In the genomic region with DNA sequence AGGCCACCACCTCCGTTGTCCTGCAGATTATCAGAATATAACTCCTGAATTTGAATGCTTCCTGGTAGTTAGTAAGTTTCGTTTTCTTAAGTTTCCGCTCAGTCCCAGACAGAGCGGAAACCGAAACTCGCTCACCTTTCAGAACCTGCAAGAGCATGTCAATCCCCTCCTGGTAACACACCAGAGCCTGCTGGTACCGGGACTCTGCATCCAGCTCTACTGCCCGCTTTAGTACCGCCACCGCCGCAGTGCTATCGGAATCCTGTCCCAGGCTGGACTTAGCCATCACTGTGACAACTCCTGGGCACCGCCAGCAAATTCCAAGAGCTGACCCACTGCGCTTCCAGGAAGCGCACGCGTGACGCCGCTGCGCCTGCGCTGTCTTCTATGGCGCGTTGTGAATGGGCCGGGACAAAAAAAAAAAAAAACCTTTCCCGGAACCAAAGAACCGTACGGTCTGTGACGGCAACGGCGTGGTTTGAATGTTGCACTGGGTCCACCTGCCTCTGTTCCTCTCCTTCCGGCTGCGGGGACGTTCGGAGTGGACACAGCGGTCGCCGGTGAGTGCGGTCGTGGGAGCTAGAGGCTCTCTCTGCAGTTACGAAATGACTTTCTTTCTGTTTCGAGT, we compare ENCODE assay signal across 8 mouse cellular contexts. TPM values are rescaled to one million over a fixed set of nuclear protein-coding genes. Genes with fewer than 3 reads are reported as not detected.
A peak's percentile ranks its signal among the peaks of the same experiment; 100 is the strongest.
DNase-seq lines count a peak whose midpoint lies in the region; ATAC-seq and TF ChIP-seq lines count a peak whose summit lies in the region.

A gene (minus strand): TSS at position 387 of the 628 bp plus-strand sequence.
A gene (plus strand): TSS at position 453 of the 628 bp plus-strand sequence.

- peak within 1 kb of the TSS; percentile 95 for H3K27ac ChIP-seq in bone marrow, adult 2 months (ENCODE audit: control insufficient read depth, insufficient read depth, low read depth, low read length, poor library complexity)
- H3K27ac ChIP-seq in embryonic facial prominence, embryonic 15.5 days (replicated peaks) = peak within 1 kb of the TSS; percentile 89
- H3K27ac ChIP-seq in limb, embryonic 14.5 days (replicated peaks; ENCODE audit: low read depth, low read length) = peak within 1 kb of the TSS; percentile 79
- peak within 1 kb of the TSS; percentile 47 for H3K27ac ChIP-seq in midbrain, postnatal 0 days (ENCODE audit: low read depth, low read length)

- peak within 1 kb of the TSS; percentile 64 for H3K9ac ChIP-seq in embryonic facial prominence, embryonic 15.5 days
- peak within 1 kb of the TSS; percentile 70 for H3K9ac ChIP-seq in limb, embryonic 14.5 days (ENCODE audit: low read depth, low read length, severe bottlenecking)
- H3K9ac ChIP-seq in midbrain, postnatal 0 days (replicated peaks; ENCODE audit: low read length, poor library complexity, severe bottlenecking) = peak within 1 kb of the TSS; percentile 51

- H3K4me3 ChIP-seq in bone marrow, adult 2 months (replicated peaks; ENCODE audit: control insufficient read depth, low read depth, low read length) = peak within 1 kb of the TSS; percentile 98
- H3K4me3 ChIP-seq in embryonic facial prominence, embryonic 15.5 days (replicated peaks) = peak within 1 kb of the TSS; percentile 78
- H3K4me3 ChIP-seq in limb, embryonic 14.5 days (replicated peaks; ENCODE audit: low read length) = peak within 1 kb of the TSS; percentile 67
- peak within 1 kb of the TSS; percentile 62 for H3K4me3 ChIP-seq in midbrain, postnatal 0 days (ENCODE audit: low read depth, low read length)

- H3K9me3 ChIP-seq in embryonic facial prominence, embryonic 15.5 days (replicated peaks) = no peaks in the 10 kb centered on the region
- no peaks in the 10 kb centered on the region for H3K9me3 ChIP-seq in limb, embryonic 14.5 days (ENCODE audit: control insufficient read depth, low read length)
- no peaks in the 10 kb centered on the region for H3K9me3 ChIP-seq in midbrain, postnatal 0 days (ENCODE audit: low read length)

- under 1% methylated on average over 41 of the region's 41 CpGs for WGBS in bone marrow, adult 2 months
- under 1% methylated on average over 41 of the region's 41 CpGs for WGBS in embryonic facial prominence, embryonic 15.5 days
- under 1% methylated on average over 41 of the region's 41 CpGs for WGBS in limb, embryonic 14.5 days
- under 1% methylated on average over 41 of the region's 41 CpGs for WGBS in midbrain, postnatal 0 days

- H3K36me3 ChIP-seq in embryonic facial prominence, embryonic 15.5 days = peaks cover 13% of the 10 kb centered on the region
- peaks cover 7% of the 10 kb centered on the region for H3K36me3 ChIP-seq in limb, embryonic 14.5 days (ENCODE audit: control insufficient read depth, insufficient read depth, low read length)
- H3K36me3 ChIP-seq in midbrain, postnatal 0 days (ENCODE audit: insufficient read depth, low read length) = peaks cover 9% of the 10 kb centered on the region

- DNase-seq in 416B (ENCODE audit: low read depth) = peak; percentile 92
- DNase-seq in heart, adult 8-10 months (ENCODE audit: low spot score) = peak; percentile 90
- peak; percentile 93 for DNase-seq in kidney, adult 9 months
- DNase-seq in limb, embryonic 14.5 days (ENCODE audit: low spot score) = peak; percentile 94
- DNase-seq in midbrain, postnatal 0 days (ENCODE audit: low spot score) = peak; percentile 96
- DNase-seq in spleen, postnatal 14 days (ENCODE audit: low spot score in 2 of 2) = peak; percentile 78 to 80

- no peaks in the 10 kb centered on the region for H3K27me3 ChIP-seq in embryonic facial prominence, embryonic 15.5 days
- no peaks in the 10 kb centered on the region for H3K27me3 ChIP-seq in limb, embryonic 14.5 days (ENCODE audit: control insufficient read depth, insufficient read depth, low read length)
- no peaks in the 10 kb centered on the region for H3K27me3 ChIP-seq in midbrain, postnatal 0 days (ENCODE audit: insufficient read depth, low read length)

- H3K4me2 ChIP-seq in embryonic facial prominence, embryonic 15.5 days (replicated peaks) = peak within 1 kb of the TSS; percentile 71
- peak within 1 kb of the TSS; percentile 82 for H3K4me2 ChIP-seq in limb, embryonic 14.5 days (replicated peaks; ENCODE audit: low read depth, low read length, severe bottlenecking)
- peak within 1 kb of the TSS; percentile 78 for H3K4me2 ChIP-seq in midbrain, postnatal 0 days (ENCODE audit: low read depth, low read length, poor library complexity, severe bottlenecking)

- TF ChIP-seq POLR2A in bone marrow, adult 2 months (IDR thresholded peaks at IDR 0.05; ENCODE audit: borderline replicate concordance, control insufficient read depth, low read depth, low read length) = peak; percentile 80; the same call in 1 of the 2 replicates
- TF ChIP-seq POLR2A in limb, embryonic 14.5 days (IDR thresholded peaks at IDR 0.05; ENCODE audit: borderline replicate concordance, extremely low read depth, insufficient read depth, insufficient read length) = peak; percentile 64; the same call in 1 of the 2 replicates

- peak; percentile 15; the same call in 1 of the 2 replicates for TF ChIP-seq CTCF in bone marrow, adult 2 months (IDR thresholded peaks at IDR 0.05; ENCODE audit: control insufficient read depth, insufficient read depth, low read length)
- no peak for TF ChIP-seq CTCF in midbrain, postnatal 0 days (IDR thresholded peaks at IDR 0.05)

- peak; percentile 89 for ATAC-seq in embryonic facial prominence, embryonic 15.5 days (ENCODE audit: insufficient number of reproducible peaks, low FRiP score, low TSS enrichment, low read depth)
- ATAC-seq in limb, embryonic 14.5 days (ENCODE audit: low FRiP score, low read depth) = peak; percentile 96
- peak; percentile 94 for ATAC-seq in midbrain, postnatal 0 days (ENCODE audit: low FRiP score)

- peaks cover 1% of the 10 kb centered on the region; the same call in 1 of the 2 replicates for H3K4me1 ChIP-seq in bone marrow, adult 2 months (ENCODE audit: control insufficient read depth, insufficient read depth, low read length)
- H3K4me1 ChIP-seq in embryonic facial prominence, embryonic 15.5 days = peaks cover 17% of the 10 kb centered on the region
- peaks cover 13% of the 10 kb centered on the region for H3K4me1 ChIP-seq in limb, embryonic 14.5 days (ENCODE audit: control insufficient read depth, insufficient read depth, low read length)
- peaks cover 7% of the 10 kb centered on the region; the same call in 1 of the 2 replicates for H3K4me1 ChIP-seq in midbrain, postnatal 0 days (ENCODE audit: insufficient read depth, low read length)

RNA-seq across cellular contexts. Expression of the first gene that starts in this region (rescaled TPM):
- 14.1 and 15.3 TPM in 2 replicates for polyA plus RNA-seq in bone marrow, adult 2 months (2011; ENCODE audit: insufficient read depth, insufficient read length, low replicate concordance, missing spikeins)
- polyA plus RNA-seq in embryonic facial prominence, embryonic 15.5 days (2015; fragmentation: Nextera tagmentation; extraction: Ambion mirVana) = 23.5 and 23.8 TPM in 2 replicates
- 1 to 10 TPM; 2.9 to 4.1 (median 3.5) TPM for total RNA-seq in heart, adult 8-10 months (2022)
- polyA plus RNA-seq in limb, embryonic 14.5 days (2012; rRNA removed) = 22.1 and 30.5 TPM in 2 replicates
- polyA plus RNA-seq in limb, embryonic 14.5 days (2014; fragmentation: Nextera tagmentation; extraction: Ambion mirVana) = 26.8 and 27.6 TPM in 2 replicates
- total RNA-seq in midbrain, postnatal 0 days (2014; rRNA removed) = 3.0 and 6.3 TPM in 2 replicates
- polyA plus RNA-seq in midbrain, postnatal 0 days (2015; fragmentation: Nextera tagmentation; extraction: Ambion mirVana) = 8.6 and 10.6 TPM in 2 replicates

RNA-seq across cellular contexts. Expression of the second gene that starts in this region (rescaled TPM):
- 73.9 and 94.1 TPM in 2 replicates for polyA plus RNA-seq in bone marrow, adult 2 months (2011; ENCODE audit: insufficient read depth, insufficient read length, low replicate concordance, missing spikeins)
- 237 and 239 TPM in 2 replicates for polyA plus RNA-seq in embryonic facial prominence, embryonic 15.5 days (2015; fragmentation: Nextera tagmentation; extraction: Ambion mirVana)
- 100 to 1,000 TPM; 398 to 451 (median 428) TPM for total RNA-seq in heart, adult 8-10 months (2022)
- 85.0 and 124 TPM in 2 replicates for polyA plus RNA-seq in limb, embryonic 14.5 days (2012; rRNA removed)
- polyA plus RNA-seq in limb, embryonic 14.5 days (2014; fragmentation: Nextera tagmentation; extraction: Ambion mirVana) = 270 and 275 TPM in 2 replicates
- total RNA-seq in midbrain, postnatal 0 days (2014; rRNA removed) = 72.4 and 91.7 TPM in 2 replicates
- 275 and 280 TPM in 2 replicates for polyA plus RNA-seq in midbrain, postnatal 0 days (2015; fragmentation: Nextera tagmentation; extraction: Ambion mirVana)

Comparison
In these comparisons a context has a peak if more than half of its experiments do, and no peak if none do; other contexts are left out.
1. Peak in every context shown above with its lines: DNase-seq, ATAC-seq, H3K4me3 ChIP-seq and H3K27ac ChIP-seq.